Mouse (Mus musculus) spleen, adult 2 months (tissue): ENCODE results near the gene Commd4.

Source experiments
- CTCF ChIP-seq: fragments of 200-500 bp; IDR thresholded peaks from 2 replicates; pipeline ENCODE4 v1.5.1; 2011; ENCODE audit warnings: mild to moderate bottlenecking, inconsistent platforms; ENCODE audit not compliant: insufficient read depth, insufficient read length, insufficient replicate concordance; ENCODE audit errors: extremely low read depth
- POLR2A ChIP-seq: fragments of 200-500 bp; IDR thresholded peaks from 2 replicates; pipeline ENCODE4 v1.6.1; 2011; ENCODE audit warnings: low read depth, low read length, inconsistent platforms

DNA sequence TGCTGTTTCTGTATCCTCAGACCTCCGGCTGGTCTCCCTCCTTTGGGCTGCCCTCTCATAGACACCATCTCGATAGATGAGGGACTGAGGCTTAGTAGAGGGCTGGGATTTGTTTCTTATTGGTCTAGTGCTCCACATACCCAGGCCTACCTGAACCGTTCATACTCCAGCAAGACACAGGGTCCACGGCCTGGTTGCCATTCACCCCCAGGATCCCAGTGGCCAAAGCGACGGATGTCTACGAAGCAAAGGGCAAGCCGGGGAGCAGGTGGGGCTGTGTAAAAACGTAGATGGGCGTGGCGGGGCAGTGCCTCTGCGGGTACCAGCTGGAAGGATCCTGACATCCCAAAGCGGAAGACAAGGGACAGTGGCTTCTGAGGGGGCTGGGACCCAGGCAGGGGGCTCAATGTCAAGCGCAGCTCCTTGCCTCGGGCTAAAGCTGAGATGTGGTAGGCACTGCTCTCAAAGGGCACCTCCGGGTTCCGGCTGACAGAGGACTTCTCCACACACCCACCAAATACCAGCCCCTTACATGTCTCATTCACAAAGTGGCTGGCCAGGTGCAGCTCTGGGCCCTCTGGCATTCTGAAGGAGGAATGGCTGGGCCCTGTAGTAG lies 11.6 kb downstream of the Commd4 start:
- TF ChIP-seq CTCF (no peak), POLR2A (no peak)
